Mouse (Mus musculus) liver, adult 2 months (tissue): ENCODE data around the gene Klk15. TPM values are rescaled to one million over a fixed set of nuclear protein-coding genes. Genes with fewer than 3 reads are reported as not detected.
"Not testable (repeated sequence)": the region's sequence is repeated elsewhere in the genome, so short reads cannot be mapped to it uniquely, and the experiment has no call there.

Experiments
- DNase-seq: peaks from one replicate; pipeline ENCODE4 v3.0.0-alpha.2; 2011; ENCODE audit warnings: low read depth, low spot score; ENCODE audit errors: extremely low read depth
- H3K27ac ChIP-seq: fragments of 200-500 bp; replicated peaks from 2 replicates; pipeline ENCODE4 v1.5.1; 2012; ENCODE audit warnings: low read depth, mild to moderate bottlenecking, control low read depth, inconsistent platforms, low read length; ENCODE audit not compliant: insufficient read depth
- H3K27me3 ChIP-seq: fragments of 200-500 bp; 2 replicates; pipeline ENCODE4 v1.6.1; 2012; ENCODE audit warnings: mild to moderate bottlenecking, moderate library complexity, low read length, inconsistent platforms; ENCODE audit not compliant: control insufficient read depth, insufficient read depth
- H3K36me3 ChIP-seq: fragments of 200-500 bp; 2 replicates; pipeline ENCODE4 v1.6.1; 2012; ENCODE audit warnings: low read length, inconsistent platforms; ENCODE audit not compliant: control insufficient read depth, insufficient read depth
- H3K4me1 ChIP-seq: fragments of 200-500 bp; 2 replicates; pipeline ENCODE4 v1.6.1; 2011; ENCODE audit warnings: low read length; ENCODE audit not compliant: control insufficient read depth, insufficient read depth
- H3K4me3 ChIP-seq: fragments of 200-500 bp; 2 replicates; pipeline ENCODE4 v1.5.1; 2011; ENCODE audit warnings: low read depth, mild to moderate bottlenecking, control low read depth, low read length, moderate library complexity; ENCODE audit not compliant: insufficient read depth
- H3K79me2 ChIP-seq: fragments of 200-500 bp; 2 replicates; pipeline ENCODE4 v1.6.1; 2012; ENCODE audit warnings: inconsistent platforms, mild to moderate bottlenecking, low read length, moderate library complexity; ENCODE audit not compliant: control insufficient read depth, insufficient read depth
- H3K9ac ChIP-seq: fragments of 200-500 bp; 2 replicates; pipeline ENCODE4 v1.6.1; 2012; ENCODE audit warnings: low read depth, mild to moderate bottlenecking, control low read depth, inconsistent platforms, low read length
- CTCF ChIP-seq: fragments of 200-500 bp; IDR thresholded peaks from 2 replicates; pipeline ENCODE4 v1.5.1; 2011; ENCODE audit warnings: low read depth, low read length, control low read depth
- POLR2A ChIP-seq: fragments of 200-500 bp; IDR thresholded peaks from 2 replicates; pipeline ENCODE4 v1.6.1; 2011; ENCODE audit warnings: low read length, control low read depth; ENCODE audit not compliant: insufficient read depth; ENCODE audit errors: extremely low read depth
- WGBS: fragments of 180-500 bp; shearing (Covaris S2); methylation state at CpG from one replicate; pipeline ENCODE4 v1.1.7; 2018; 5-methylcytosine and 5-hydroxymethylcytosine counted together
- polyA plus RNA-seq: library from polyadenylated mRNA; depleted of rRNA; stranded (reverse); fragments of >200 nt; gene quantifications from 2 replicates; pipeline ENCODE4 v1.2.3, GENCODE M21; 2012
- total RNA-seq: library from RNA; depleted of rRNA; stranded (reverse); fragments of >200 nt; gene quantifications from 2 replicates; pipeline ENCODE4 v1.2.3, GENCODE M21; 2014

The Klk15 gene
- total and polyA plus RNA-seq, 2 experiments = not detected

GRCm38 (mm10) chr7:43928521-43928920 lies 5.0 kb upstream of the Klk15 start:
- Histone ChIP-seq H3K79me2 (no peaks in the 10 kb centered on the region), H3K4me3 (no peak overlapping the region), H3K27me3 (no peaks in the 10 kb centered on the region), H3K27ac (no peak overlapping the region), H3K36me3 (no peaks in the 10 kb centered on the region), H3K9ac (no peak overlapping the region), H3K4me1 (no peaks in the 10 kb centered on the region)
- peak; percentile 5 for DNase-seq
- TF ChIP-seq CTCF (peak; percentile 60), POLR2A (no peak)
- WGBS = 49% methylated on average over 4 of the region's 4 CpGs

DNA sequence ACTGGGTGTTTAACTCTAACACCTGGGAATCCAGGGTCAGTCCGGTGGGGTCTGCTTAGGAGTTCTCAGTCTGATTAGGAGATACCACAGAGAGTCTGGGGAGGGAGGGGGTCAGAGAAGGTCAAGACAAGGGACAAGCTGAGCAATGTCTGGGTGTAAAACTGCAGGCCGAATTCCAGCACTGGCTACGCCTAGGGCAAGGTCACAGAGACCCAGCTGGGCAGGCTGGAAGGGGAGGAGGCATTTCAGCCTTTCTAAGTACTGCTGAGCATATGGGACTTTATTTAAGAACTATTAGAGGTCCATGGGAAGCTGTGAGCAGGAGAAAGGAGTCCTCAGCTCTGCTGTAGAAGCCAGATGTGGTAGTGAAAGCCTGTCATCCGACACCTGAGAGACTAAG lies 1.2 kb upstream of the Klk15 start:
- H3K79me2 ChIP-seq = no peaks in the 10 kb centered on the region
- no peaks in the 10 kb centered on the region for H3K27me3 ChIP-seq
- H3K4me1 ChIP-seq = no peaks in the 10 kb centered on the region
- no peak for DNase-seq
- H3K4me3 ChIP-seq = no peak overlapping the region
- no peak for TF ChIP-seq POLR2A
- H3K36me3 ChIP-seq = no peaks in the 10 kb centered on the region
- WGBS = 44% methylated on average over 4 of the region's 4 CpGs
- no peak overlapping the region for H3K27ac ChIP-seq
- H3K9ac ChIP-seq = no peak overlapping the region

DNA sequence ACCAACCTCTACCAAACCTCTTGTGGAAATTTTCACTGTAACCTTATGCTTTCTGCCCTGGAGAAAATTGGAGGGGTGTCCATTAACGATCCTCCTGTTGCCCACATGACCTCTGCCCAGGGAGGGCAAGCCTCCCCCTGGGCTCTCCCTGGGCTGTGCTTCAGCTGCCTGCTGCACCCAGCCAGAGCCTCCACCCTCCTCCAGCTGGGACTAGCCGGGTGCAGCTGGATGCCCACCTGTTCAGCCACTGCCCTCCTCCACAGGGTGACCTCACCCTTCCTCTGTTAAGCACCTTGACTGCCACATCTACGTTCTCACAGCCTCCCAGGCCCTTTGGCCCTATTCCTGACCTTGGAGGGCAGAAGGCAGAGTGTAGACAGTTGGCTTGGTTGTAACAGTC lies 1.2 kb downstream of the Klk15 start:
- no peaks in the 10 kb centered on the region for H3K4me1 ChIP-seq
- H3K4me3 ChIP-seq = no peak overlapping the region
- no peaks in the 10 kb centered on the region for H3K36me3 ChIP-seq
- no peak overlapping the region for H3K27ac ChIP-seq
- H3K79me2 ChIP-seq = no peaks in the 10 kb centered on the region
- DNase-seq = no peak
- 49% methylated on average over 3 of the region's 3 CpGs for WGBS
- TF ChIP-seq CTCF (no peak), POLR2A (no peak)
- H3K27me3 ChIP-seq = no peaks in the 10 kb centered on the region
- H3K9ac ChIP-seq = no peak overlapping the region

GRCm38 (mm10) chr7:43936551-43936950 lies 3.0 kb downstream of the Klk15 start:
- WGBS = 80% methylated on average over 14 of the region's 14 CpGs
- DNase-seq = no peak
- Histone ChIP-seq H3K79me2 (no peaks in the 10 kb centered on the region), H3K27me3 (no peaks in the 10 kb centered on the region), H3K36me3 (no peaks in the 10 kb centered on the region), H3K27ac (no peak overlapping the region), H3K4me3 (no peak overlapping the region), H3K9ac (no peak overlapping the region), H3K4me1 (no peaks in the 10 kb centered on the region)
- TF ChIP-seq CTCF (no peak), POLR2A (no peak)

GRCm38 (mm10) chr7:43942293-43942692 lies 8.8 kb downstream of the Klk15 start:
- H3K27me3 ChIP-seq, H3K9ac ChIP-seq, H3K27ac ChIP-seq, H3K4me1 ChIP-seq, H3K79me2 ChIP-seq, H3K4me3 ChIP-seq, DNase-seq, H3K36me3 ChIP-seq: not testable (repeated sequence)
- 78% methylated on average over 3 of the region's 3 CpGs for WGBS

DNA sequence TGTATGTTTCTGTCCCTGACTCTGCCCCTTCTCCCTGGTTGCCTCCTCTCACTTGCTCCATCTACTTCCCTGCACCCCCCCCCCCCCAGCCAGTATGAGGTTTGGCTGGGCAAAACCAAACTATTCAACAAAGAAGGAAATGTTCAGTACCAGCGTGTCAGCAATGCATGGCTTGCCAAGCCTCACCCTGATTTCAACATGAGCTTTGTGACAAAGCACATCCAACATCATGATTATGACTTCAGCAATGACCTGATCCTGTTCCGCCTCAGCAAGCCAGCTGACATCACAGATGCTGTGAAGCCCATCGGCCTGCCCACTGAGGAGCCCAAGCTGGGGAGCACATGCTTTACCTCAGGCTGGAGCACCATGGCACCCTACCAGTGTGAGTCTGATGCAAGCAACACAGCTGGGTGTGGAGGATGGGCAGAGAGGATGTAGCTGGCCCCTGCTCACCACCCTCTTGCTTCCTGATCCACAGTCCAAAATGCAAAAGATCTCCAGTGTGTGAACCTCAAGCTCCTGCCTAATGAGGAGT lies 11.3 kb downstream of the Klk15 start:
- no peak for TF ChIP-seq CTCF
- no peak for TF ChIP-seq POLR2A
- no peak for DNase-seq
- WGBS = 78% methylated on average over 3 of the region's 3 CpGs
- Histone ChIP-seq H3K27me3 (no peaks in the 10 kb centered on the region), H3K4me3 (no peak overlapping the region), H3K27ac (no peak overlapping the region), H3K79me2 (no peaks in the 10 kb centered on the region), H3K36me3 (no peaks in the 10 kb centered on the region), H3K4me1 (no peaks in the 10 kb centered on the region), H3K9ac (no peak overlapping the region)
